Mouse (Mus musculus) testis, adult 2 months (tissue): ENCODE data around the gene Samd4b.

Experiments used
- CTCF ChIP-seq: fragments of 200-500 bp; IDR thresholded peaks from 2 replicates; pipeline ENCODE4 v1.5.1; 2012; ENCODE audit warnings: low read depth, mild to moderate bottlenecking, inconsistent platforms, low read length, moderate library complexity; ENCODE audit not compliant: control insufficient read depth, insufficient read depth, insufficient replicate concordance
- POLR2A ChIP-seq: fragments of 200-500 bp; IDR thresholded peaks from 2 replicates; pipeline ENCODE4 v1.6.1; 2012; ENCODE audit warnings: low read depth, mild to moderate bottlenecking, inconsistent platforms, low read length, moderate library complexity; ENCODE audit not compliant: control insufficient read depth

DNA sequence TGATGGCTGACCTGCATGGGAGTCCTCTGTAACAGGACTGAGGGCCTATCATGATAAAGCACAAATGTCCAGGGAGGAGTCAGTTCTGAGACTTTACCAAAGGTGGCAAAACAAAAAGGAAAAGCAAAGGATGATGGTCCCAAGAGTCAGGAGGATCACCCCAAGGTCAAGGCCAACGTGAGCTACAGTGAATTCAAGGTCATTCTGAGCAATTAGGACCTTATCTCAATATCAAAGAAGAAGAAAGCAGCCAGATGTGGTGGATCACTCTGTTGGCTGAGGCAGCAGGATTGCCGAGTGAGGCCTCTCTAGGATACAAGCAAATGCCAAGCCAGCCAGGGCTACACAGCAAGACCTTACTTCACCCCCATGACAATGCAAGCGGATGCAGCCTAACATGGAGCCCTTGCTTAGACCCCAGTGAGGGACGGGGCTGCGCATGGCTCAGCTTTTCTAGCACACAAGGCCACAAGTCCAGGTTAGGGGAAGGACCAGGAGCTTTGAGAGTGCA, 19.3 kb downstream of the Samd4b start:
- TF ChIP-seq POLR2A (no peak), CTCF (no peak)
